Mouse (Mus musculus): ENCODE results near the gene Padi4.

DNA sequence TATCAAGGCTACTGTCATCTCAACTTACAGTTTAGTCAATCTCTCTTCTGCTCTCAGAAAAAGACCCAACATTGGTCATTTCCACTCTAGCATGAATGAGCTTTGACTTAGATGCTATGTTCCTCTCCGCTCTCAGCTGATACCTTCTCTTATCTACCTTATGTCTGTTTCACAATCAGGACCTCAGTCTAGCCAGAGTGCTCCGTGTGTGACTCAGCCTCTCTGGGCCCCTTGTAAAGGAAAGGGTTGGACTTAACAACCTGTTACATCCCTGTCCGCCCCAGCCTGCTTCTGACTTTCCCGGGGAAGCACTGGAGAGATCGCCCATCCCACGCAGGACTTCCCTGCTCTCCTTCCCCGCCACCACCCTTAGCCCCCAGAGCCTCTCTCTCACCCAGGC lies 18.5 kb upstream of the Padi4 start:
- no peak for TF ChIP-seq POLR2A (IDR thresholded peaks at IDR 0.05; ENCODE audit: extremely low read depth, insufficient read depth, low read length)
- no peak for TF ChIP-seq CTCF (IDR thresholded peaks at IDR 0.05; ENCODE audit: low read depth, low read length)
